Mouse (Mus musculus) embryo, embryonic 10 days (tissue): ENCODE results near the gene Tstd3.
"Not testable (repeated sequence)": the region's sequence is repeated elsewhere in the genome, so short reads cannot be mapped to it uniquely, and the experiment has no call there.

Experiments
- DNase-seq: peaks from one replicate; pipeline ENCODE4 v3.0.0-alpha.2; 2015; ENCODE audit warnings: low spot score

Gene Tstd3

DNA sequence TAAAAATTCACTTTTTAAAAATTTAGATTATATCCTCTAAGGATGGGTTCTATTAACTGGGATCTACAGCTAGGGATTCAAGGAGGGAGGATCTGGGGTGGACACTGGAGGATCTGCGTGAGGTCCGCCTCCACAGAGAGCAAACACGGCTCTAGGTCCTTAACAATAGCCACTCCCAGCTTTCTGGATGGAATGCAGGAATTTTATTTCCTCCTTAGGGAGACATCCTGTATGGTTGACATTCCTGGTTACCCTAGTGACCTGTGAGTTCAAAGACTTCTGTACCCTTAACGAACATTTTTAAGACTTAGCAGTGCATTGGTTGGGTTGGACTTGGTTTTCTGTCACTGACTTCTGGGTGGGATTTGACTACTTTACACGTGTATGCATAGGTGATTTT lies 21.3 kb downstream of the Tstd3 start:
- no peak for DNase-seq

DNA sequence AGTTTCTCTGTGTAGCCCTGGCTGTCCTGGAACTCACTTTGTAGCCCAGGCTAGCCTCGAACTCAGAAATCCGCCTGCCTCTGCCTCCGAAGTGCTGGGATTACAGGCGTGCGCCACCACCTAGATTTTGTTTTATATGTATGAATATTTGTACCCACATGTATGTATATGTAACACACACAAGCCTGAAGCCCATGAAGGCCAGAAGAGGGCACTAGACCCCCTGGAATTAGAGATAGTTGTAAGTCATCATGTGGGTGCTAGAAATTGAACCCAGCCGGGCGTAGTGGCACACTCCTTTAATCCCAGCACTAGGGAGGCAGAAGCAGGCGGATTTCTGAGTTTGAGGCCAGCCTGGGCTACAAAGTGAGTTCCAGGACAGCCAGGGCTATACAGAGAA lies 22.9 kb downstream of the Tstd3 start:
- DNase-seq = not testable (repeated sequence)

- DNase-seq = no peak
Measured at GRCm38 (mm10) chr4:21739169-21739568, 27.8 kb downstream of the Tstd3 start.

DNA sequence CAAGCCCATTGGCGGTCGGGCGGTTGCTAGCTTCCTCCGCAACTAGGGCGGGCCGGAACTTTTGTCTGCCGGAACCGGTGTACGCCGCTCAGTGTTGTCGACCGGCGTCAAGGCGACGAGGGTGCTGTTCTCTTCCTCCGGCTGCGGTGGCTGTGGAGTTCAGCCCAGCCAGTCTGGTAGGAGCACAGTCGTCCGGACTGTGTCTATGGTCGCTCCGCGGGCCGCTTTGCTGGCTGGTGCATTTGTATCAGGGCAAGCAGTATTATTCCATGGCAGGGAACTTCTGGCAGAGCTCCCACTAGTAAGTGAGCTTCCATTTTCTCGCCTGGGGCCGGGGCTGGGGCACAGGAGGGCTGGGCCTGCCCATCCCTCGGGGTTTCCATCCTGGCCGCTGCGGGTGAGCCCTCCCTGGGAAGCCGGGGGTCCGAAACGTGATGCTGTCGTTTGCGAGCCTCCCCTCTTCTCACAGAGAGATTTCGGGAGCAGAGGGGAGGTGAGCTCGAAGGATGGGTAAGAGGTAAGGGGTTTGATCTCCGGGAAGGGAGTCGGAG lies 39.3 kb downstream of the Tstd3 start, which contains the start of gene Ccnc:
Gene Ccnc, plus strand, starts transcription at position 87 of the 551 bp plus-strand sequence.
- DNase-seq = peak; percentile 97

GRCm38 (mm10) chr4:21726912-21727614 lies 39.9 kb downstream of the Tstd3 start:
- DNase-seq = peak; percentile 81

GRCm38 (mm10) chr4:21722752-21723334 lies 44.2 kb downstream of the Tstd3 start:
- peak; percentile 14 for DNase-seq

- DNase-seq = peak; percentile 95
Measured at GRCm38 (mm10) chr4:21712147-21712546, 54.9 kb downstream of the Tstd3 start.
